Mouse (Mus musculus): ENCODE measurements around the gene Fbxl13. TPM values are rescaled to one million over a fixed set of nuclear protein-coding genes. Genes with fewer than 3 reads are reported as not detected.

Fbxl13 gene
- polyA plus RNA-seq, 1 experiment from 2014 or later, result 0.12 TPM

- WGBS, result 87% methylated on average over 3 of the region's 3 CpGs
- DNase-seq (ENCODE audit: low spot score), result no peak
- no peaks in the 10 kb centered on the region for H3K36me3 ChIP-seq (ENCODE audit: control insufficient read depth, insufficient read depth, low read length)
- no peak overlapping the region for H3K4me2 ChIP-seq (ENCODE audit: low read depth, severe bottlenecking)
- H3K27me3 ChIP-seq (ENCODE audit: control insufficient read depth, insufficient read depth, low read length), result no peaks in the 10 kb centered on the region
- no peak overlapping the region for H3K4me3 ChIP-seq (ENCODE audit: low read depth, low read length)
- H3K9ac ChIP-seq (ENCODE audit: low read length), result no peak overlapping the region
- no peaks in the 10 kb centered on the region for H3K4me1 ChIP-seq (ENCODE audit: control insufficient read depth, insufficient read depth, low read length)
- no peaks in the 10 kb centered on the region for H3K9me3 ChIP-seq (ENCODE audit: control insufficient read depth, low read length)
- no peak overlapping the region for H3K27ac ChIP-seq (replicated peaks; ENCODE audit: low read depth, low read length)
- ATAC-seq (ENCODE audit: insufficient number of reproducible peaks, low FRiP score, low TSS enrichment, low read depth), result no peak
Observed at GRCm38 (mm10) chr5:21556502-21556901, 88.9 kb downstream of the Fbxl13 start.

GRCm38 (mm10) chr5:21554732-21555131 lies 90.7 kb downstream of the Fbxl13 start:
- Histone ChIP-seq H3K4me2 (ENCODE audit: low read depth, severe bottlenecking) (no peak overlapping the region), H3K9ac (ENCODE audit: low read length) (no peak overlapping the region), H3K4me3 (ENCODE audit: low read depth, low read length) (no peak overlapping the region), H3K36me3 (ENCODE audit: control insufficient read depth, insufficient read depth, low read length) (no peaks in the 10 kb centered on the region), H3K27ac (replicated peaks; ENCODE audit: low read depth, low read length) (no peak overlapping the region), H3K9me3 (ENCODE audit: control insufficient read depth, low read length) (no peaks in the 10 kb centered on the region), H3K27me3 (ENCODE audit: control insufficient read depth, insufficient read depth, low read length) (no peaks in the 10 kb centered on the region), H3K4me1 (ENCODE audit: control insufficient read depth, insufficient read depth, low read length) (no peaks in the 10 kb centered on the region)
- DNase-seq (ENCODE audit: low spot score) (no peak), ATAC-seq (ENCODE audit: insufficient number of reproducible peaks, low FRiP score, low TSS enrichment, low read depth) (no peak)
- WGBS, result 86% methylated on average over 1 of the region's 1 CpGs

GRCm38 (mm10) chr5:21553685-21554084 lies 91.7 kb downstream of the Fbxl13 start:
- H3K4me3 ChIP-seq (ENCODE audit: low read depth, low read length), result no peak overlapping the region
- no peak overlapping the region for H3K4me2 ChIP-seq (ENCODE audit: low read depth, severe bottlenecking)
- 77% methylated on average over 4 of the region's 4 CpGs for WGBS
- no peak for ATAC-seq (ENCODE audit: insufficient number of reproducible peaks, low FRiP score, low TSS enrichment, low read depth)
- no peak overlapping the region for H3K27ac ChIP-seq (replicated peaks; ENCODE audit: low read depth, low read length)
- no peaks in the 10 kb centered on the region for H3K9me3 ChIP-seq (ENCODE audit: control insufficient read depth, low read length)
- H3K27me3 ChIP-seq (ENCODE audit: control insufficient read depth, insufficient read depth, low read length), result no peaks in the 10 kb centered on the region
- no peaks in the 10 kb centered on the region for H3K36me3 ChIP-seq (ENCODE audit: control insufficient read depth, insufficient read depth, low read length)
- H3K9ac ChIP-seq (ENCODE audit: low read length), result no peak overlapping the region
- no peaks in the 10 kb centered on the region for H3K4me1 ChIP-seq (ENCODE audit: control insufficient read depth, insufficient read depth, low read length)
- no peak for DNase-seq (ENCODE audit: low spot score)

GRCm38 (mm10) chr5:21547005-21547404 lies 98.4 kb downstream of the Fbxl13 start:
- H3K27ac ChIP-seq (replicated peaks; ENCODE audit: low read depth, low read length), result no peak overlapping the region
- H3K4me2 ChIP-seq (ENCODE audit: low read depth, severe bottlenecking), result no peak overlapping the region
- no peak for ATAC-seq (ENCODE audit: insufficient number of reproducible peaks, low FRiP score, low TSS enrichment, low read depth)
- H3K9ac ChIP-seq (ENCODE audit: low read length), result no peak overlapping the region
- no peaks in the 10 kb centered on the region for H3K27me3 ChIP-seq (ENCODE audit: control insufficient read depth, insufficient read depth, low read length)
- WGBS, result 86% methylated on average over 8 of the region's 8 CpGs
- H3K4me3 ChIP-seq (ENCODE audit: low read depth, low read length), result no peak overlapping the region
- H3K4me1 ChIP-seq (ENCODE audit: control insufficient read depth, insufficient read depth, low read length), result peaks cover 7% of the 10 kb centered on the region
- H3K36me3 ChIP-seq (ENCODE audit: control insufficient read depth, insufficient read depth, low read length), result no peaks in the 10 kb centered on the region
- no peak for DNase-seq (ENCODE audit: low spot score)
- no peaks in the 10 kb centered on the region for H3K9me3 ChIP-seq (ENCODE audit: control insufficient read depth, low read length)

- no peak overlapping the region for H3K4me3 ChIP-seq (ENCODE audit: low read depth, low read length)
- 89% methylated on average over 4 of the region's 4 CpGs for WGBS
Observed at GRCm38 (mm10) chr5:21545786-21546185, 99.6 kb downstream of the Fbxl13 start.

GRCm38 (mm10) chr5:21545227-21545626 lies 100.2 kb downstream of the Fbxl13 start:
- Histone ChIP-seq H3K4me2 (ENCODE audit: low read depth, severe bottlenecking) (peak overlapping the region; percentile 15; the same call in 1 of the 2 replicates), H3K36me3 (ENCODE audit: control insufficient read depth, insufficient read depth, low read length) (no peaks in the 10 kb centered on the region), H3K4me1 (ENCODE audit: control insufficient read depth, insufficient read depth, low read length) (peaks cover 7% of the 10 kb centered on the region), H3K4me3 (ENCODE audit: low read depth, low read length) (no peak overlapping the region), H3K27me3 (ENCODE audit: control insufficient read depth, insufficient read depth, low read length) (no peaks in the 10 kb centered on the region), H3K9me3 (ENCODE audit: control insufficient read depth, low read length) (no peaks in the 10 kb centered on the region), H3K27ac (replicated peaks; ENCODE audit: low read depth, low read length) (no peak overlapping the region), H3K9ac (ENCODE audit: low read length) (no peak overlapping the region)
- DNase-seq (ENCODE audit: low spot score), result no peak
- ATAC-seq (ENCODE audit: insufficient number of reproducible peaks, low FRiP score, low TSS enrichment, low read depth), result no peak

More at GRCm38 (mm10) chr5:21545786-21546185, 99.6 kb downstream of the Fbxl13 start:
- DNase-seq (ENCODE audit: low spot score) (no peak), ATAC-seq (ENCODE audit: insufficient number of reproducible peaks, low FRiP score, low TSS enrichment, low read depth) (no peak)
- Histone ChIP-seq H3K9ac (ENCODE audit: low read length) (no peak overlapping the region), H3K4me1 (ENCODE audit: control insufficient read depth, insufficient read depth, low read length) (peaks cover 7% of the 10 kb centered on the region), H3K36me3 (ENCODE audit: control insufficient read depth, insufficient read depth, low read length) (no peaks in the 10 kb centered on the region), H3K4me2 (ENCODE audit: low read depth, severe bottlenecking) (no peak overlapping the region), H3K27ac (replicated peaks; ENCODE audit: low read depth, low read length) (no peak overlapping the region), H3K27me3 (ENCODE audit: control insufficient read depth, insufficient read depth, low read length) (no peaks in the 10 kb centered on the region), H3K9me3 (ENCODE audit: control insufficient read depth, low read length) (no peaks in the 10 kb centered on the region)

- Histone ChIP-seq H3K36me3 (ENCODE audit: control insufficient read depth, insufficient read depth, low read length) (no peaks in the 10 kb centered on the region), H3K4me3 (ENCODE audit: low read depth, low read length) (peak overlapping the region; percentile 9; the same call in 1 of the 2 replicates), H3K9ac (ENCODE audit: low read length) (no peak overlapping the region), H3K4me1 (ENCODE audit: control insufficient read depth, insufficient read depth, low read length) (peaks cover 7% of the 10 kb centered on the region), H3K9me3 (ENCODE audit: control insufficient read depth, low read length) (no peaks in the 10 kb centered on the region), H3K4me2 (ENCODE audit: low read depth, severe bottlenecking) (peak overlapping the region; percentile 43; the same call in 1 of the 2 replicates), H3K27ac (replicated peaks; ENCODE audit: low read depth, low read length) (no peak overlapping the region), H3K27me3 (ENCODE audit: control insufficient read depth, insufficient read depth, low read length) (no peaks in the 10 kb centered on the region)
- WGBS, result 32% methylated on average over 3 of the region's 3 CpGs
- ATAC-seq (ENCODE audit: insufficient number of reproducible peaks, low FRiP score, low TSS enrichment, low read depth) (no peak), DNase-seq (ENCODE audit: low spot score) (no peak)
Observed at GRCm38 (mm10) chr5:21544821-21545220, 100.6 kb downstream of the Fbxl13 start.

GRCm38 (mm10) chr5:21543409-21544201 lies 101.8 kb downstream of the Fbxl13 start, which contains the start of gene Lrrc17:
Gene Lrrc17, plus strand, starts transcription at chr5:21543559.
- peak; percentile 93 for ATAC-seq (ENCODE audit: insufficient number of reproducible peaks, low FRiP score, low TSS enrichment, low read depth)
- 21% methylated on average over 17 of the region's 17 CpGs for WGBS
- peaks cover 7% of the 10 kb centered on the region for H3K4me1 ChIP-seq (ENCODE audit: control insufficient read depth, insufficient read depth, low read length)

More at GRCm38 (mm10) chr5:21543409-21544201, 101.8 kb downstream of the Fbxl13 start, which contains the start of gene Lrrc17:
- H3K27ac ChIP-seq (replicated peaks; ENCODE audit: low read depth, low read length), result peak within 1 kb of the TSS; percentile 80
- H3K27me3 ChIP-seq (ENCODE audit: control insufficient read depth, insufficient read depth, low read length), result no peaks in the 10 kb centered on the region
- peak; percentile 80 for DNase-seq (ENCODE audit: low spot score)
- no peaks in the 10 kb centered on the region for H3K9me3 ChIP-seq (ENCODE audit: control insufficient read depth, low read length)
- H3K4me3 ChIP-seq (ENCODE audit: low read depth, low read length), result peak within 1 kb of the TSS; percentile 33
- no peaks in the 10 kb centered on the region for H3K36me3 ChIP-seq (ENCODE audit: control insufficient read depth, insufficient read depth, low read length)
- H3K4me2 ChIP-seq (ENCODE audit: low read depth, severe bottlenecking), result peak within 1 kb of the TSS; percentile 43
- H3K9ac ChIP-seq (ENCODE audit: low read length), result peak within 1 kb of the TSS; percentile 63

All from limb, embryonic 11.5 days (tissue).